Mouse (Mus musculus): ENCODE results near the gene Mri1. TPM values are rescaled to one million over a fixed set of nuclear protein-coding genes. Genes with fewer than 3 reads are reported as not detected.

Gene Mri1
- 10 to 100 TPM; 16.5 to 18.9 TPM for total RNA-seq (2023)

DNA sequence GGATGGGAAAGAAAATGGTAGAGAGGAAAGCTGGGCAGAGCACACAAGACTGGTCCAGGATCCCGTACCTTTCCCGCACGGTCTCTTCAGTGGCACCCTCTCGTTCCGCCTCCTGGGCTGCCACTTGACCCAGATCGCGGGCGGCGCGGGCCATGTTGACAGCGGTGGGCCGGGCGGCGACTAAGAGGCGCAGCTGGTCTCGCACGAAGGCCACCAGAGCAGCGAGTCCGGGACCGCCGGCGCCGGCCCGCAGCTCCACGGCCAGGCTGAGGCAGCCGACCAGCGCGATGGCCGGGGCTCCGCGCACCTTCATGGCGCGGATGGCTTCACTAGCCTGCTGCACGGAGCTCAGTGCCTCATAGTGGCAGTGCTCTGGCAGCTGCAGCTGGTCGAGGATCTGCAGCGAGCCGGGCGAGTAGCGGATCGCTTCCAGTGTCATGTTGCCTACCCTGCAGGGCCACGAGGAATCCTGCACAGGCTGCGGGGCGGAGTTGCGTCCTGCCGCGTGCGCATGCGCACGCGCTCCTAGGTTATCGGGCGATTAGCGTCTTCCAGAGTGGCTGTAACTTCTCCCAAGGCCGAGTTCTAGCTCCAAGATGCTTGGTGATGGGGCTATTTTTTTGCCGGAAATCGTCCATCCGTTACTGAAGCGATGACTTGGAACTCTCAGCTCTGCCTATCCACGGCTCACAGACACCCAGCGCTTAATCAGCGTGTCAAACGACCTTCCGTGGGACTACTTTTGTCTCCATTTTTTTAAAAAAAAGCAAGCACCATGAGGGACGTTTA lies at the start of gene Mri1:
Gene Mri1, minus strand, starts transcription at position 505 of the 789 bp plus-strand sequence.

GRCm38 (mm10) chr8:84269950-84270773 lies 13.0 kb upstream of the Mri1 start, which contains the start of gene Ccdc130:
Ccdc130 (minus strand) TSS chr8:84270380.

DNA sequence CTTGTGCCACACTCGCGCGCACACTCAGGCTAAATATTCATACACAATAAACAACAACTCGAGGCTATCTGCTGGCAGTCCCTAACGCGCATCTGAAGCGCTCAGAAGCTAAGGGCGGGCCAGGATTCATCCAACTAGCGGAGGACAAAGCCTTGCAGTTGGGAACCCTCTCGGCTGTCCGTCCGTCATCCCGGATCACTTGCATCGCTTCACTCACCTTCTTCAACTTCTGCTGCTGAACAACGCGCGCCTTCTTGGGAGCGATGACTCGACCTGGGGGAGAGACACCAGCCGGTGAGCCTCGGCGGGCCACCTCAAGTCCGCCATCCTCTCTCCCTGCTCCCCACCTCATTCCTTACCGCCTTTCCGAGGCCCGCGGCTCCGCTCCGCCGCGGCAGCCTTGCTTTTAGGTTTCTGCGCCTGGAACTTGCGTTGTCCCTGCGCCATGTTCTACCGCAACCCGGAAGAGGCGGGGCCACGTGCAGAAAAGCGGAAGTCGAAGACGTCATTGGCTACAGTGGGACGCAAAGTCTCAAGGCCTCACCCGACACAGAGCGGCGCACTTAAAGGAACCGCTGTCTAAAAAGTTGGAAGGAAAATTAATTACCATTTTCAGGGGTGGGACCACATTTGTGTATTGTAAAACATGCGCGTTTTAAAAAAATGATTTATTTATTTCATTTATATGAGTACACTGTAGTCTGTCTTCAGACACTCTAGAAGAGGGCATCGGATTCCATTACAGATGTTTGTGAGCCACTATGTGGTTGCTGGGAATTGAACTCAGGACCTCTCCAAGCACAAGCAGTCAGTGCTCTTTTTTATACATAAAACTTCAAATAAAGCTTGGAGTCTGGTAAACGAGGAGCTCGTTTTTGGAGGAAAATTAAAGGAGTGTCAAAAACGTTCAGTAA lies 7.6 kb downstream of the Mri1 start, which contains the start of gene D8Ertd738e:
Gene D8Ertd738e, minus strand, starts transcription at position 463 of the 914 bp plus-strand sequence.

GRCm38 (mm10) chr8:84236998-84237473 lies 20.1 kb downstream of the Mri1 start, which contains the start of gene Zswim4:
Zswim4 (minus strand) TSS chr8:84237055.

Other genes with a start within 250 kb of the Mri1 start
- gene 2210011C24Rik, start 245.2 kb downstream of the Mri1 start, total RNA-seq (2023): not detected
- gene Palm3, start 235.9 kb downstream of the Mri1 start, total RNA-seq (2023): not detected
- gene Il27ra, start 214.7 kb downstream of the Mri1 start, total RNA-seq (2023): 10 to 100 TPM; 13.8 to 15.3 TPM
- gene Rln3, start 212.3 kb downstream of the Mri1 start, total RNA-seq (2023): not detected
- 1 to 10 TPM; 1.1 to 2.1 TPM for gene Gm10643, start 192.2 kb downstream of the Mri1 start, total RNA-seq (2023)
- 10 to 100 TPM; 57.0 to 63.2 TPM for gene Rfx1, start 190.5 kb downstream of the Mri1 start, total RNA-seq (2023)
- 10 to 100 TPM; 30.4 to 30.5 TPM for gene Dcaf15, start 152.6 kb downstream of the Mri1 start, total RNA-seq (2023)
- gene Podnl1, start 131.3 kb downstream of the Mri1 start, total RNA-seq (2023): 1 to 10 TPM in 1 of 2 experiments, under 1 TPM in 1; 0.39 to 1.0 TPM
- 10 to 100 TPM; 23.8 to 30.1 TPM for gene Cc2d1a, start 109.4 kb downstream of the Mri1 start, total RNA-seq (2023)
- not detected for gene 4930432K21Rik, start 109.3 kb downstream of the Mri1 start, total RNA-seq (2023)
- not detected for gene Nanos3, start 72.1 kb downstream of the Mri1 start, total RNA-seq (2023)
- 10 to 100 TPM; 46.3 to 48.9 TPM for gene Zswim4, start 20.3 kb downstream of the Mri1 start, total RNA-seq (2023)
- gene D8Ertd738e, start 7.6 kb downstream of the Mri1 start, total RNA-seq (2023): 100 to 1,000 TPM; 218 to 227 TPM
- 10 to 100 TPM; 17.1 to 21.0 TPM for gene Ccdc130, start 13.1 kb upstream of the Mri1 start, total RNA-seq (2023)
- gene Cacna1a, start 131.1 kb upstream of the Mri1 start, total RNA-seq (2023): 1 to 10 TPM in 1 of 2 experiments, under 1 TPM in 1; 0.43 to 1.5 TPM